In genomic region chr3:138029351-138029750, GRCm38 (mm10) we compare ENCODE assay signal across 10 mouse cellular contexts. TPM values are rescaled to one million over a fixed set of nuclear protein-coding genes. Genes with fewer than 3 reads are reported as not detected.
DNase-seq lines count a peak whose midpoint lies in the region; ATAC-seq lines count a peak whose summit lies in the region.
"Had no signal": no experiment of that assay in that cellular context is flagged by ENCODE, and none has a peak within 500 bp of the region (broad histone marks: within the 10 kb centered on the region; RNA-seq: fewer than 3 reads in every experiment).

No protein-coding gene starts in this region.

- H3K4me1 ChIP-seq in kidney, embryonic 14.5 days (ENCODE audit: control insufficient read depth, insufficient read depth, low read length) = no peaks in the 10 kb centered on the region
- peaks cover 5% of the 10 kb centered on the region; the same call in 1 of the 2 replicates for H3K4me1 ChIP-seq in intestine, embryonic 16.5 days (ENCODE audit: control insufficient read depth, insufficient read depth, low read length)
- H3K4me1 ChIP-seq: embryonic facial prominence, embryonic 13.5 days had no signal

- no peaks in the 10 kb centered on the region for H3K9me3 ChIP-seq in kidney, embryonic 14.5 days (ENCODE audit: control insufficient read depth, low read length)
- H3K9me3 ChIP-seq in intestine, embryonic 16.5 days (ENCODE audit: control insufficient read depth, low read length) = no peaks in the 10 kb centered on the region
- H3K9me3 ChIP-seq: embryonic facial prominence, embryonic 13.5 days had no signal

- 79% methylated on average over 5 of the region's 5 CpGs for WGBS in kidney, embryonic 14.5 days
- WGBS in intestine, embryonic 16.5 days = 90% methylated on average over 5 of the region's 5 CpGs

- no peak overlapping the region for H3K27ac ChIP-seq in kidney, embryonic 14.5 days (ENCODE audit: low read depth, low read length)
- H3K27ac ChIP-seq in intestine, embryonic 16.5 days (ENCODE audit: low read length) = no peak overlapping the region
- H3K27ac ChIP-seq: embryonic facial prominence, embryonic 13.5 days had no signal

- no peak overlapping the region for H3K9ac ChIP-seq in kidney, embryonic 14.5 days (ENCODE audit: low read depth, low read length)
- H3K9ac ChIP-seq in intestine, embryonic 16.5 days (ENCODE audit: low read depth, low read length) = no peak overlapping the region
- H3K9ac ChIP-seq: embryonic facial prominence, embryonic 13.5 days had no signal

- ATAC-seq in kidney, embryonic 14.5 days (ENCODE audit: low FRiP score, low TSS enrichment) = no peak
- no peak for ATAC-seq in intestine, embryonic 16.5 days

- no peak overlapping the region for H3K4me2 ChIP-seq in kidney, embryonic 14.5 days (replicated peaks; ENCODE audit: low read depth, low read length)
- H3K4me2 ChIP-seq in intestine, embryonic 16.5 days (ENCODE audit: low read depth, low read length) = no peak overlapping the region
- H3K4me2 ChIP-seq: embryonic facial prominence, embryonic 13.5 days had no signal

- no peaks in the 10 kb centered on the region for H3K36me3 ChIP-seq in kidney, embryonic 14.5 days (ENCODE audit: control insufficient read depth, insufficient read depth, low read length)
- no peaks in the 10 kb centered on the region for H3K36me3 ChIP-seq in intestine, embryonic 16.5 days (ENCODE audit: control insufficient read depth, insufficient read depth, low read length)
- H3K36me3 ChIP-seq: embryonic facial prominence, embryonic 13.5 days had no signal

- intact Hi-C loops in gastrocnemius, postnatal 36 days (cut with DNase I) = loop anchor here (5.0 kb wide), 1 partner anchor 43 kb away; no protein-coding TSS in a partner anchor

- no peak overlapping the region for H3K4me3 ChIP-seq in kidney, embryonic 14.5 days (ENCODE audit: low read length)
- H3K4me3 ChIP-seq in intestine, embryonic 16.5 days (ENCODE audit: low read length) = no peak overlapping the region
- H3K4me3 ChIP-seq: embryonic facial prominence, embryonic 13.5 days had no signal

- no peaks in the 10 kb centered on the region; the same call in 1 of the 2 replicates for H3K27me3 ChIP-seq in kidney, embryonic 14.5 days (ENCODE audit: control insufficient read depth, insufficient read depth, low read length)
- no peaks in the 10 kb centered on the region for H3K27me3 ChIP-seq in intestine, embryonic 16.5 days (replicated peaks; ENCODE audit: control insufficient read depth, insufficient read depth, low read length)
- H3K27me3 ChIP-seq: embryonic facial prominence, embryonic 13.5 days had no signal

- DNase-seq in kidney, adult 11 months = peak; percentile 20
- DNase-seq in 416B (ENCODE audit: low read depth) = peak; percentile 60
- DNase-seq in adrenal gland, postnatal 36 days = peak; percentile 85
- DNase-seq in gastrocnemius, postnatal 36 days = peak; percentile 44 to 67
- DNase-seq in spleen, adult 12 weeks (ENCODE audit: low spot score) = no peak
- DNase-seq in yolk sac, embryonic 10.5 days (ENCODE audit: low spot score) = no peak

RNA-seq across cellular contexts. Expression of gene 1110002E22Rik, which starts 35.5 kb away (rescaled TPM):
- 0.38 and 0.39 TPM in 2 replicates for polyA plus RNA-seq in kidney, embryonic 14.5 days (2014; fragmentation: Nextera tagmentation; extraction: Ambion mirVana)
- total RNA-seq in adrenal gland, postnatal 36 days (2021) = under 1 TPM in 1 of 2 experiments, not detected in 1; 0.10 TPM
- 100 to 1,000 TPM; 112 to 114 TPM for total RNA-seq in gastrocnemius, postnatal 36 days (2021)
- polyA plus RNA-seq in intestine, embryonic 16.5 days (2015; fragmentation: Nextera tagmentation; extraction: Ambion mirVana) = 0.15 and 0.18 TPM in 2 replicates

RNA-seq across cellular contexts. Expression of gene Gm5105, which starts 37.8 kb away (rescaled TPM):
- 0.22 and 0.24 TPM in 2 replicates for polyA plus RNA-seq in kidney, embryonic 14.5 days (2014; fragmentation: Nextera tagmentation; extraction: Ambion mirVana)
- not detected for total RNA-seq in adrenal gland, postnatal 36 days (2021)
- 1 to 10 TPM; 1.3 to 1.9 TPM for total RNA-seq in gastrocnemius, postnatal 36 days (2021)
- 0.17 TPM in 1 of 2 replicates, not detected in the other for polyA plus RNA-seq in intestine, embryonic 16.5 days (2015; fragmentation: Nextera tagmentation; extraction: Ambion mirVana)
- total RNA-seq: ES-E14 had no signal
- polyA plus RNA-seq: embryonic facial prominence, embryonic 13.5 days had no signal

RNA-seq across cellular contexts. Expression of gene Dapp1, which starts 48.0 kb away (rescaled TPM):
- polyA plus RNA-seq in kidney, embryonic 14.5 days (2014; fragmentation: Nextera tagmentation; extraction: Ambion mirVana) = 7.2 and 11.4 TPM in 2 replicates
- 1 to 10 TPM; 3.5 to 6.9 TPM for total RNA-seq in adrenal gland, postnatal 36 days (2021)
- 1 to 10 TPM; 1.2 to 1.3 TPM for total RNA-seq in gastrocnemius, postnatal 36 days (2021)
- 35.8 and 41.6 TPM in 2 replicates for polyA plus RNA-seq in intestine, embryonic 16.5 days (2015; fragmentation: Nextera tagmentation; extraction: Ambion mirVana)

Comparison
In these comparisons a context has a peak if more than half of its experiments do, and no peak if none do; other contexts are left out.
1. DNase-seq: peak in kidney, adult 11 months (single experiment), 416B (single experiment), adrenal gland, postnatal 36 days (2 of 2) and gastrocnemius, postnatal 36 days (2 of 2); none in spleen, adult 12 weeks (single experiment) and yolk sac, embryonic 10.5 days (single experiment).
2. RNA of gene 1110002E22Rik, which starts 35.5 kb away (total RNA-seq): 112 to 114 TPM in gastrocnemius, postnatal 36 days; 0.10 TPM in adrenal gland, postnatal 36 days; every median in the first group is over 100 times any median in the second.